Comparison of ENCODE assay signal across 1 mouse cellular context in genomic region chr3:97615154-97615553, GRCm38 (mm10).
TF ChIP-seq lines count a peak whose summit lies in the region.

No protein-coding gene starts in this region.

TF ChIP-seq in MEL, 35 proteins besides CTCF, POLR2A, EP300 and RAD21 (continued from another document):
- TF ChIP-seq POLR2AphosphoS5 (IDR thresholded peaks at IDR 0.05; ENCODE audit: borderline replicate concordance, low read depth, low read length): no peak
